Mouse (Mus musculus) midbrain, embryonic 13.5 days (tissue): ENCODE data around the gene Srpk1. TPM values are rescaled to one million over a fixed set of nuclear protein-coding genes. Genes with fewer than 3 reads are reported as not detected.
A peak's percentile ranks its signal among the peaks of the same experiment; 100 is the strongest.

Experiments used
- ATAC-seq: fragments of 200-750 bp; cut with Nextera tagmentation; 2 replicates; pipeline ENCODE4 v1.8.0; 2017; ENCODE audit warnings: mild to moderate bottlenecking, moderate TSS enrichment, moderate library complexity
- H3K27ac ChIP-seq: fragments of 300-500 bp; sonication (generic); 2 replicates; pipeline ENCODE4 v1.5.1; 2015; ENCODE audit warnings: inconsistent platforms, mild to moderate bottlenecking, moderate library complexity
- H3K27me3 ChIP-seq: fragments of 300-500 bp; sonication (generic); 2 replicates; pipeline ENCODE4 v1.6.1; 2015; ENCODE audit warnings: mild to moderate bottlenecking, inconsistent platforms
- H3K36me3 ChIP-seq: fragments of 300-500 bp; sonication (generic); 2 replicates; pipeline ENCODE4 v1.6.1; 2015; ENCODE audit warnings: mild to moderate bottlenecking, inconsistent platforms
- H3K4me1 ChIP-seq: fragments of 300-500 bp; sonication (generic); replicated peaks from 2 replicates; pipeline ENCODE4 v1.6.1; 2015; ENCODE audit warnings: inconsistent platforms
- H3K4me2 ChIP-seq: fragments of 300-500 bp; sonication (generic); replicated peaks from 2 replicates; pipeline ENCODE4 v1.6.1; 2015; ENCODE audit warnings: moderate library complexity, mild to moderate bottlenecking, inconsistent platforms
- H3K4me3 ChIP-seq: fragments of 300-500 bp; sonication (generic); replicated peaks from 2 replicates; pipeline ENCODE4 v1.5.1; 2015; ENCODE audit warnings: mild to moderate bottlenecking, inconsistent platforms
- H3K9ac ChIP-seq: fragments of 300-500 bp; sonication (generic); replicated peaks from 2 replicates; pipeline ENCODE4 v1.6.1; 2015; ENCODE audit warnings: mild to moderate bottlenecking, inconsistent platforms
- H3K9me3 ChIP-seq: fragments of 300-500 bp; sonication (generic); 2 replicates; pipeline ENCODE4 v1.6.1; 2016; ENCODE audit warnings: mild to moderate bottlenecking, inconsistent platforms
- WGBS: fragments of 180-500 bp; shearing (Covaris S2); methylation state at CpG from one replicate; pipeline ENCODE4 v1.1.7; 2015; 5-methylcytosine and 5-hydroxymethylcytosine counted together
- polyA plus RNA-seq: library from polyadenylated mRNA; unstranded; fragments of >200 nt; fragmentation: Nextera tagmentation; extraction: Ambion mirVana; gene quantifications from 2 replicates; pipeline ENCODE4 v1.2.1, GENCODE M21; 2015

The Srpk1 gene
- polyA plus RNA-seq, 1 experiment from 2014 or later, result 110 TPM

GRCm38 (mm10) chr17:28601557-28602250 lies 20.8 kb downstream of the Srpk1 start:
- WGBS, result 91% methylated on average over 9 of the region's 9 CpGs
- Histone ChIP-seq H3K9me3 (no peaks in the 10 kb centered on the region), H3K27me3 (no peaks in the 10 kb centered on the region), H3K36me3 (peaks cover 91% of the 10 kb centered on the region), H3K9ac (no peak overlapping the region), H3K4me3 (no peak overlapping the region), H3K4me1 (no peaks in the 10 kb centered on the region), H3K27ac (no peak overlapping the region), H3K4me2 (no peak overlapping the region)
- ATAC-seq, result no peak

DNA sequence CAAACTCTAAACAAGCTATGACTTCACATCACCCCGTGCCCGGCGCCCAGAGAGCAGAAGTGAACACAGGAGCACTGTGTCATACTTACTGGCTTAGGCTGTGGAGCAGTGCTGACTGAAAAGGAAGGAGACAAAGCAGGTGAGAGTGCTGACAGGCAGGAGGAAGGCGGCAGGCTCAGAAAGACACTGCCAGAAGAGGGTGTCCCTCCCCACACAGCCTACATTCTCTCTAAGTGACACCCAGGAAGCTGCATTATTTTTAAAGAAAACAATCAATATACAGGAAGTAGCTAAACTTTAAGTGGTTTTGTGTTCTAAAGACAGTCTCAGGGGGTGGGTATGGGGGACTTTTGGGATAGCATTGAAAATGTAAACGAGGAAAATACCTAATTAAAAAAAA lies 21.7 kb downstream of the Srpk1 start:
- Histone ChIP-seq H3K27ac (no peak overlapping the region), H3K9ac (no peak overlapping the region)

GRCm38 (mm10) chr17:28593965-28594364 lies 28.5 kb downstream of the Srpk1 start:
- H3K36me3 ChIP-seq, result peaks cover 88% of the 10 kb centered on the region
- WGBS, result 75% methylated on average over 4 of the region's 4 CpGs
- no peak overlapping the region for H3K27ac ChIP-seq

More for the DNA sequence above, 21.7 kb downstream of the Srpk1 start:
- Histone ChIP-seq H3K36me3 (peaks cover 91% of the 10 kb centered on the region), H3K4me1 (no peaks in the 10 kb centered on the region), H3K4me3 (no peak overlapping the region), H3K27me3 (no peaks in the 10 kb centered on the region), H3K9me3 (no peaks in the 10 kb centered on the region), H3K4me2 (no peak overlapping the region)
- no peak for ATAC-seq
- WGBS, result 93% methylated on average over 5 of the region's 5 CpGs

DNA sequence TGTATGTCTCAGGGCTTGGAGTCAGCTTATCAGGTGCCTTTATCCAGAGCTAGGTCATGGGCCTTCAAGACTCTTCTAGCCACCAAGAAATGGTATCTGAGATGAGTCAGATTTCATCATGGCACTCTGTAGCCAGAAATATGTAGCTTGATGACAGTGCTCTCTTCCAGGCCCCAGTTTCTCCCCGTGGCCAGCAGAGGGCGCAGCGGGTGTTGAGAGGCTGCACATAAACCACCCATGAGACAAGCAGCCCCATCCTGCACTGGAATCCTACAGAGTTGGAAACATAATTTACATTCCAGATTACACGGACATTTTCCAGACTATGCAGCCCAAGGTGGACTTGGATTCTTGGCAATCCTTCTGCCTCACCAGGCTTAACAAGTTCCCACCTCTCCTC lies 29.5 kb downstream of the Srpk1 start:
- Histone ChIP-seq H3K4me2 (no peak overlapping the region), H3K9me3 (no peaks in the 10 kb centered on the region), H3K4me1 (no peaks in the 10 kb centered on the region), H3K27ac (no peak overlapping the region), H3K4me3 (no peak overlapping the region), H3K27me3 (no peaks in the 10 kb centered on the region), H3K36me3 (peaks cover 89% of the 10 kb centered on the region), H3K9ac (no peak overlapping the region)
- 23% methylated on average over 4 of the region's 4 CpGs for WGBS
- no peak for ATAC-seq

More at GRCm38 (mm10) chr17:28593965-28594364, 28.5 kb downstream of the Srpk1 start:
- Histone ChIP-seq H3K9me3 (no peaks in the 10 kb centered on the region), H3K4me3 (no peak overlapping the region), H3K27me3 (no peaks in the 10 kb centered on the region), H3K4me2 (no peak overlapping the region), H3K9ac (no peak overlapping the region), H3K4me1 (no peaks in the 10 kb centered on the region)
- no peak for ATAC-seq

DNA sequence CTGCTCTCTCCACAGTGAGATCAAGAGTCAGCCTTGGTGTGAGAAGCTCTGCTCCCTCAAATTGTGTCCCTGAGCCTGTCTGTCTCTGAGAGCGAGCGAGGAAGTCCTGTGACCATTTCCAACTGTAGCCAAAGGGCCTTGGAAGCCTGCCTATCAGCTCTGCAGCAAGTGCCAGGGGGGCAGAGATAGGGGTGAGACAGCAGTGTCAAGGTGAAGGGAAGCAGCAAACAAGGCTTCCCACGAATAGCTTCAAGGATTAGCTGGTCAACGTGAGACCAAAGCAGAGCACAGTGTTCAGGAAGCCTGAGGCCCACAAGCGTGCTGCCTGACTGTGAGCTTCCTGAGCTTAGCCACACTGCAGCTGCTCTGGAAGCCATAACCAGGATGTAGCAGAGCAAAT lies 31.0 kb downstream of the Srpk1 start:
- H3K4me1 ChIP-seq, result no peaks in the 10 kb centered on the region
- no peak overlapping the region for H3K27ac ChIP-seq
- peaks cover 85% of the 10 kb centered on the region for H3K36me3 ChIP-seq
- H3K9ac ChIP-seq, result no peak overlapping the region
- no peak for ATAC-seq
- WGBS, result 94% methylated on average over 5 of the region's 5 CpGs
- no peak overlapping the region for H3K4me3 ChIP-seq
- no peak overlapping the region for H3K4me2 ChIP-seq
- H3K27me3 ChIP-seq, result no peaks in the 10 kb centered on the region
- H3K9me3 ChIP-seq, result no peaks in the 10 kb centered on the region

GRCm38 (mm10) chr17:28590596-28590995 lies 31.9 kb downstream of the Srpk1 start:
- no peak for ATAC-seq
- H3K4me3 ChIP-seq, result no peak overlapping the region
- no peaks in the 10 kb centered on the region for H3K9me3 ChIP-seq
- H3K27ac ChIP-seq, result no peak overlapping the region
- 93% methylated on average over 3 of the region's 3 CpGs for WGBS
- H3K36me3 ChIP-seq, result peaks cover 76% of the 10 kb centered on the region
- H3K4me2 ChIP-seq, result no peak overlapping the region
- no peaks in the 10 kb centered on the region for H3K27me3 ChIP-seq
- no peaks in the 10 kb centered on the region for H3K4me1 ChIP-seq
- H3K9ac ChIP-seq, result no peak overlapping the region

DNA sequence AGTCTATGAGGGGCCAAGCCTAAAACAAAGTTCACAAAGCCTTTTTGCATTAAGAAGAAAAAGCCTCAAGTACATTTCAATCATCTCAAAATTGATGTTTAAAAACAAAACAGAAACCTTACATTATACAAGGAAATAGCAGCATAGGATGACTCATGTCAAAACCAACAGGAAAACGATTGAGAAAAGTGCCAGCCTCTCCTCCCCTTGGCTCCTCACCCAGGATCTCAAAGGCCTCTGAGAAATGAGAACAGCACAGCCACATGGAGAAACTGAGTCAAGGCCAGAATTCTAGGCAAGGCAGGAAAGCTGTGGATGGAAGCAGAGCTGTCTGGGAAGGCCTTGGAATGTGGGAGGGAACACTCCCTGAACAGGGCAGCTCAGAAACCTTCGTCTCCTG lies 33.9 kb downstream of the Srpk1 start:
- Histone ChIP-seq H3K4me2 (no peak overlapping the region), H3K4me3 (no peak overlapping the region), H3K9ac (no peak overlapping the region), H3K27ac (no peak overlapping the region), H3K27me3 (no peaks in the 10 kb centered on the region), H3K36me3 (peaks cover 62% of the 10 kb centered on the region), H3K4me1 (no peaks in the 10 kb centered on the region), H3K9me3 (no peaks in the 10 kb centered on the region)
- whole genome bisulfite sequencing, result 88% methylated on average over 2 of the region's 2 CpGs
- no peak for ATAC-seq

GRCm38 (mm10) chr17:28586509-28586908 lies 36.0 kb downstream of the Srpk1 start:
- Histone ChIP-seq H3K9me3 (no peaks in the 10 kb centered on the region), H3K27ac (no peak overlapping the region), H3K4me3 (no peak overlapping the region), H3K27me3 (no peaks in the 10 kb centered on the region), H3K4me1 (no peaks in the 10 kb centered on the region), H3K9ac (no peak overlapping the region), H3K4me2 (no peak overlapping the region), H3K36me3 (peaks cover 41% of the 10 kb centered on the region)
- ATAC-seq, result no peak
- WGBS, result 90% methylated on average over 3 of the region's 3 CpGs

GRCm38 (mm10) chr17:28581056-28581455 lies 41.5 kb downstream of the Srpk1 start:
- H3K36me3 ChIP-seq, result no peaks in the 10 kb centered on the region
- no peak overlapping the region for H3K9ac ChIP-seq
- ATAC-seq, result no peak
- H3K4me2 ChIP-seq, result no peak overlapping the region
- no peak overlapping the region for H3K4me3 ChIP-seq
- H3K27me3 ChIP-seq, result no peaks in the 10 kb centered on the region
- H3K4me1 ChIP-seq, result peaks cover 5% of the 10 kb centered on the region; the same call in 1 of the 2 replicates
- no peak overlapping the region for H3K27ac ChIP-seq
- 59% methylated on average over 2 of the region's 2 CpGs for whole genome bisulfite sequencing
- H3K9me3 ChIP-seq, result no peaks in the 10 kb centered on the region

DNA sequence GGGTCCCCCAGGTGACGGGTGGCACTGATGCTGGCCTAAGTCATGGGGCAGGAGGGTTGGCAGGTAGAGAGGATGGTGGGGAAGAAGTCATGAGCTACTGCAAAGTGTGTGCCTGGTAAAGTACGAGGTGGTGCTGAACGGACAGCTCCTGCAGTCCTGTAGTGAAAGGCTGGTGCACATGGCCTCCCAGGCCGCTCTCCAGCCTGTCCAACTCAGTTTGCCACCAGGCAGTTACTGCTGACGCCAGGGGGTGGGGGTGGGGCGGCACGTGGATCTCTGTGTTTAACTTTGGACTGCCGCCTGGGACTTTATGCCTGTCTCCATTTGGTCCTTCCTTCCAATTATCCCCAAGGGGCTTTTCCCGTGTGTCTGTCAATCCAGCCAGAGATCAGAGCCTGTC lies 42.1 kb downstream of the Srpk1 start:
- H3K9ac ChIP-seq, result no peak overlapping the region
- no peak overlapping the region for H3K4me2 ChIP-seq
- H3K36me3 ChIP-seq, result no peaks in the 10 kb centered on the region
- peaks cover 11% of the 10 kb centered on the region for H3K4me1 ChIP-seq
- WGBS, result 6% methylated on average over 9 of the region's 9 CpGs
- H3K4me3 ChIP-seq, result no peak overlapping the region
- H3K27ac ChIP-seq, result no peak overlapping the region
- ATAC-seq, result no peak
- H3K9me3 ChIP-seq, result no peaks in the 10 kb centered on the region
- no peaks in the 10 kb centered on the region for H3K27me3 ChIP-seq

- WGBS, result 14% methylated on average over 49 of the region's 50 CpGs
Measured at GRCm38 (mm10) chr17:28575244-28576125, 47.0 kb downstream of the Srpk1 start, which contains the start of gene Lhfpl5. Lhfpl5 (plus strand) TSS chr17:28575641.

DNA sequence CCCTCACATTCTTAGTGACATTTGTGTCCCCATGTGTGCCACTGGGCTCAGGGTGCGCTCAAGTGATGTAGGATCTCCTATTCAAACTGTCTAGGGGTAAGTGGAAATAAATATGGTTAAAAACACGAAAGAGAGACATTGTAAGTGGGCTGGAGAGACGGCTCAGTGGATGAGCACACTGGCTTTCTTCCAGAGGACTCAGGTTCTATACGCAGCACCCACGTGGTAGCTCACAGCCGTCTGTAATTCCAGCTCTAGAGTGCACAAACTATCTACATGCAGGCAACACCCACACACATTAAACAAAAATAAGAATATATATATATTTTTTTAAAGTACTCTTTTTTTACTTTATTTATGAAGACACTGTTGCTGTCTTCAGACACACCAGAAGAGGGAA lies 49.6 kb downstream of the Srpk1 start:
- peaks cover 9% of the 10 kb centered on the region for H3K4me1 ChIP-seq
- 85% methylated on average over 6 of the region's 6 CpGs for WGBS
- no peak overlapping the region for H3K27ac ChIP-seq
- no peak overlapping the region for H3K4me2 ChIP-seq
- H3K4me3 ChIP-seq, result no peak overlapping the region
- H3K36me3 ChIP-seq, result no peaks in the 10 kb centered on the region
- H3K9ac ChIP-seq, result no peak overlapping the region
- H3K27me3 ChIP-seq, result peaks cover 6% of the 10 kb centered on the region; the same call in 1 of the 2 replicates
- H3K9me3 ChIP-seq, result no peaks in the 10 kb centered on the region
- ATAC-seq, result no peak

More at GRCm38 (mm10) chr17:28575244-28576125, 47.0 kb downstream of the Srpk1 start, which contains the start of gene Lhfpl5:
- peak within 1 kb of the TSS; percentile 68 for H3K4me2 ChIP-seq
- ATAC-seq, result peak; percentile 91
- peak within 1 kb of the TSS; percentile 41 for H3K4me3 ChIP-seq
- H3K9ac ChIP-seq, result peak within 1 kb of the TSS; percentile 57
- H3K4me1 ChIP-seq, result peaks cover 10% of the 10 kb centered on the region
- H3K27me3 ChIP-seq, result peaks cover 6% of the 10 kb centered on the region; the same call in 1 of the 2 replicates
- H3K36me3 ChIP-seq, result no peaks in the 10 kb centered on the region
- no peak within 1 kb of the TSS for H3K27ac ChIP-seq
- no peaks in the 10 kb centered on the region for H3K9me3 ChIP-seq
